Mouse (Mus musculus): ENCODE measurements around the gene Fgfr1op. TPM values are rescaled to one million over a fixed set of nuclear protein-coding genes. Genes with fewer than 3 reads are reported as not detected.

Fgfr1op gene
- total and polyA plus RNA-seq, 3 experiments: 43.5 to 44.5 TPM; not detected in 1

- DNase-seq (ENCODE audit: low read depth, low spot score): no peak
- no peak for TF ChIP-seq POLR2A (IDR thresholded peaks at IDR 0.05; ENCODE audit: control insufficient read depth in 1 of 2, insufficient read depth in 1 of 2, low read depth in 1 of 2, low read length in 2 of 2, poor library complexity in 1 of 2)
- TF ChIP-seq MAFK (IDR thresholded peaks at IDR 0.05; ENCODE audit: borderline replicate concordance, low read depth, low read length): no peak
- TF ChIP-seq E2F4 (IDR thresholded peaks at IDR 0.05; ENCODE audit: borderline replicate concordance, low read depth, low read length): no peak
- no peak for TF ChIP-seq RCOR1 (IDR thresholded peaks at IDR 0.05; ENCODE audit: low read depth, low read length)
- no peak for TF ChIP-seq NRF1 (IDR thresholded peaks at IDR 0.05; ENCODE audit: insufficient read depth, low read depth, low read length, poor library complexity, severe bottlenecking)
- TF ChIP-seq POLR2AphosphoS2 (IDR thresholded peaks at IDR 0.05; ENCODE audit: low read length): no peak
- TF ChIP-seq UBTF (IDR thresholded peaks at IDR 0.05; ENCODE audit: borderline replicate concordance, insufficient read depth, low read depth, low read length): no peak
- no peak for TF ChIP-seq CHD1 (IDR thresholded peaks at IDR 0.05; ENCODE audit: low read depth, low read length)
- TF ChIP-seq TBP (IDR thresholded peaks at IDR 0.05; ENCODE audit: low read depth, low read length): no peak
- no peak for TF ChIP-seq RAD21 (IDR thresholded peaks at IDR 0.05; ENCODE audit: low read depth, low read length)
- no peak for TF ChIP-seq CHD2 (IDR thresholded peaks at IDR 0.05; ENCODE audit: low read length)
- no peak for TF ChIP-seq USF1 (IDR thresholded peaks at IDR 0.05; ENCODE audit: low read depth, low read length)
- Histone ChIP-seq H3K27ac (ENCODE audit: control insufficient read depth, low read depth, low read length) (no peak within 1 kb of the TSS), H3K27me3 (ENCODE audit: control insufficient read depth in 1 of 2, insufficient read depth in 2 of 2, low read length in 2 of 2) (peaks cover 7 to 14% of the 10 kb centered on the region in 2 experiments), H3K9me3 (replicated peaks; ENCODE audit: insufficient read depth, low read length) (no peaks in the 10 kb centered on the region), H3K36me3 (ENCODE audit: control insufficient read depth in 1 of 2, insufficient read depth in 2 of 2, low read length in 2 of 2) (no peaks in the 10 kb centered on the region; a peak in 1 of 4 replicates), H3K4me1 (ENCODE audit: control insufficient read depth in 1 of 2, insufficient read depth in 2 of 2, low read length in 2 of 2) (peaks cover 0 to 6% of the 10 kb centered on the region in 2 experiments; a peak in 2 of 4 replicates), H3K79me2 (ENCODE audit: control insufficient read depth, insufficient read depth, low read length, poor library complexity) (no peaks in the 10 kb centered on the region), H3K4me3 (ENCODE audit: control insufficient read depth in 1 of 2, insufficient read depth in 1 of 2, low read depth in 2 of 2, low read length in 2 of 2) (no peak within 1 kb of the TSS), H3K9ac (ENCODE audit: control insufficient read depth, low read depth, low read length, poor library complexity, severe bottlenecking) (no peak within 1 kb of the TSS)
Measured at GRCm38 (mm10) chr17:8235743-8236142, 70.4 kb downstream of the Fgfr1op start, which contains the start of gene Ccr6. TSS of gene Ccr6 (plus strand) at chr17:8236043.

GRCm38 (mm10) chr17:8238012-8238710 is 72.9 kb downstream of the Fgfr1op start:
- Histone ChIP-seq H3K9ac (ENCODE audit: control insufficient read depth, low read depth, low read length, poor library complexity, severe bottlenecking) (no peak overlapping the region), H3K36me3 (ENCODE audit: control insufficient read depth in 1 of 2, insufficient read depth in 2 of 2, low read length in 2 of 2) (no peaks in the 10 kb centered on the region), H3K4me1 (ENCODE audit: control insufficient read depth in 1 of 2, insufficient read depth in 2 of 2, low read length in 2 of 2) (peaks cover 0 to 6% of the 10 kb centered on the region in 2 experiments; a peak in 2 of 4 replicates), H3K27ac (ENCODE audit: control insufficient read depth, low read depth, low read length) (no peak overlapping the region), H3K27me3 (ENCODE audit: control insufficient read depth in 1 of 2, insufficient read depth in 2 of 2, low read length in 2 of 2) (peaks cover 7 to 11% of the 10 kb centered on the region in 2 experiments), H3K4me3 (ENCODE audit: control insufficient read depth in 1 of 2, insufficient read depth in 1 of 2, low read depth in 2 of 2, low read length in 2 of 2) (no peak overlapping the region), H3K9me3 (replicated peaks; ENCODE audit: insufficient read depth, low read length) (no peaks in the 10 kb centered on the region), H3K79me2 (ENCODE audit: control insufficient read depth, insufficient read depth, low read length, poor library complexity) (no peaks in the 10 kb centered on the region)
- no peak for DNase-seq (ENCODE audit: low read depth, low spot score)
- no peak for TF ChIP-seq ZKSCAN1 (IDR thresholded peaks at IDR 0.05; ENCODE audit: low read depth, low read length)
- TF ChIP-seq BHLHE40 (IDR thresholded peaks at IDR 0.05; ENCODE audit: borderline replicate concordance, low read depth, low read length): no peak
- TF ChIP-seq MEF2A (IDR thresholded peaks at IDR 0.05; ENCODE audit: extremely low read depth, insufficient replicate concordance, low read depth, low read length, poor library complexity, severe bottlenecking): no peak
- no peak for TF ChIP-seq RAD21 (IDR thresholded peaks at IDR 0.05; ENCODE audit: low read depth, low read length)
- no peak for TF ChIP-seq POLR2AphosphoS5 (IDR thresholded peaks at IDR 0.05; ENCODE audit: borderline replicate concordance, low read depth, low read length)
- no peak for TF ChIP-seq ETS1 (IDR thresholded peaks at IDR 0.05; ENCODE audit: low read depth, low read length)
- no peak for TF ChIP-seq MAX (IDR thresholded peaks at IDR 0.05; ENCODE audit: low read length)
- TF ChIP-seq MAZ (IDR thresholded peaks at IDR 0.05; ENCODE audit: low read depth, low read length): no peak
- TF ChIP-seq EP300 (IDR thresholded peaks at IDR 0.05; ENCODE audit: low read depth in 1 of 2, low read length in 2 of 2): no peak
- no peak for TF ChIP-seq CHD1 (IDR thresholded peaks at IDR 0.05; ENCODE audit: low read depth, low read length)
- no peak for TF ChIP-seq USF1 (IDR thresholded peaks at IDR 0.05; ENCODE audit: low read depth, low read length)
- no peak for TF ChIP-seq ZMIZ1 (IDR thresholded peaks at IDR 0.05; ENCODE audit: low read depth, low read length)
- no peak for TF ChIP-seq ZC3H11A (IDR thresholded peaks at IDR 0.05; ENCODE audit: low read depth, low read length)
- TF ChIP-seq HCFC1 (IDR thresholded peaks at IDR 0.05; ENCODE audit: low read depth, low read length): no peak
- TF ChIP-seq UBTF (IDR thresholded peaks at IDR 0.05; ENCODE audit: borderline replicate concordance, insufficient read depth, low read depth, low read length): no peak
- TF ChIP-seq POLR2A (IDR thresholded peaks at IDR 0.05; ENCODE audit: control insufficient read depth in 1 of 2, insufficient read depth in 1 of 2, low read depth in 1 of 2, low read length in 2 of 2, poor library complexity in 1 of 2): no peak
- TF ChIP-seq CTCF (IDR thresholded peaks at IDR 0.05 in 2 of 3, conservative IDR thresholded peaks at IDR 0.05 in 1 of 3; ENCODE audit: control insufficient read depth in 1 of 3, insufficient read depth in 1 of 3, low read depth in 2 of 3, low read length in 3 of 3, poor library complexity in 1 of 3, severe bottlenecking in 1 of 3): no peak
